Mouse (Mus musculus): ENCODE results near the gene Pdlim7. TPM values are rescaled to one million over a fixed set of nuclear protein-coding genes. Genes with fewer than 3 reads are reported as not detected.

Pdlim7 gene
- 427 and 428 TPM in 2 replicates for polyA plus RNA-seq (2016; fragmentation: Nextera tagmentation; extraction: Ambion mirVana)

DNA sequence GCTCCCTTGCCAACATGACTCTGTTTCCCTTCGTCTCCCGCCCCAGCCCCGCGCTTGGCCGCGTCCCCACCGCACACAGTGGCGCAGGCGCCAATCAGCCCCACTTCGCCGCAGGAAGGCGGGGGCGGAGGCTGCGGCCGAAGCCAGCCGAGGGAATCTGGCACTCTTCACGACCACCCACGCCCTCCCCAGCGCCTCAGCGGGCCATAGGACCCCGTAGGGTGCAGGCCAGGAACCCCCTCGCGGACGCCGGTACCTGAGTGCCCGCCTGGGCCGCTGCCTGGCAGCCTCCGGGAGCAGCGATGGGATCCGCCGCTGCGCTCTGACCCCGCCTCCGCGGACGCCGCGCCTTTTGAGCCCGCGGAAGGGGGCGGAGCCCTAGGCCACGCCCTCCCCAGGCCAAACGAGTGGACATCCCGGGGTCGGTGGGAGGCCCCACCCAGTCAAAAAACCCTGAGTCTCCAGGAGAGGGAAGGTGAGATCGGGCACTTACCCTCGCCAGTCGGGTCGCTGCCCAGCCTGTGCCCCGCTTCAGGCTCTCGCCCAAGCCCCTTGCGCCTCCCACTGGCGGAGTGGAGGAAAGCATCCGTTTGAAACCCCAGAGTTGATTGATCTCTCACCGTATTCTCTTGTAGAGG, at the start of gene Pdlim7:
Gene Pdlim7, minus strand, starts transcription at position 566 of the 638 bp plus-strand sequence.
- Histone ChIP-seq H3K36me3 (peaks cover 22% of the 10 kb centered on the region), H3K4me1 (replicated peaks) (peaks cover 38% of the 10 kb centered on the region), H3K9ac (peak within 1 kb of the TSS; percentile 99), H3K27me3 (replicated peaks) (peaks cover 14% of the 10 kb centered on the region), H3K27ac (ENCODE audit: poor library complexity, severe bottlenecking) (peak within 1 kb of the TSS; percentile 98), H3K4me2 (peak within 1 kb of the TSS; percentile 86), H3K4me3 (peak within 1 kb of the TSS; percentile 91), H3K9me3 (replicated peaks) (no peaks in the 10 kb centered on the region)
- WGBS: under 1% methylated on average over 55 of the region's 55 CpGs
- peak; percentile 74 for ATAC-seq (ENCODE audit: insufficient number of reproducible peaks, low FRiP score)

DNA sequence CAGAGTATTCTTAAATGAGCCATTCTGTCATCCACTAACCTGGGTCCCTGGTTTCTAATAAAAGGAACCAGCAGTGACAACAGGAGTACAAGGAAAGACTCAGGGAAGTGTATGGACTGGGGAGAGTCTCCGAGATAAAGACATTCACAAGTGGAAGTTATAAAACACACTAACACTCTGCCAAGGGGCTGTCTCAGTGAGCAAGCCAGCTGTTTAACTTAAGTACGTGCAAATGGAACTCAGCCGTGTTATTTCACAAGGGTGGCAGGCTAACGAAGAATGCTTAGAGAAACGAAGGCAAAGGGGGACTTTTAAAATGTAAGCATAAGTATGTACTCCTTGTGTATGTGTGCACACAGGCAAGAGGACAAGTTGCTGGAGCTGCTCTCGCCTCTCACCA, 44.0 kb upstream of the Pdlim7 start:
- WGBS: 84% methylated on average over 6 of the region's 6 CpGs
- no peak overlapping the region for H3K27ac ChIP-seq (ENCODE audit: poor library complexity, severe bottlenecking)
- H3K9ac ChIP-seq: no peak overlapping the region
- no peak overlapping the region for H3K4me2 ChIP-seq
- ATAC-seq (ENCODE audit: insufficient number of reproducible peaks, low FRiP score): no peak
- no peaks in the 10 kb centered on the region for H3K27me3 ChIP-seq (replicated peaks)
- H3K4me3 ChIP-seq: no peak overlapping the region
- no peaks in the 10 kb centered on the region for H3K4me1 ChIP-seq (replicated peaks)
- no peaks in the 10 kb centered on the region for H3K9me3 ChIP-seq (replicated peaks)
- H3K36me3 ChIP-seq: peaks cover 33% of the 10 kb centered on the region

DNA sequence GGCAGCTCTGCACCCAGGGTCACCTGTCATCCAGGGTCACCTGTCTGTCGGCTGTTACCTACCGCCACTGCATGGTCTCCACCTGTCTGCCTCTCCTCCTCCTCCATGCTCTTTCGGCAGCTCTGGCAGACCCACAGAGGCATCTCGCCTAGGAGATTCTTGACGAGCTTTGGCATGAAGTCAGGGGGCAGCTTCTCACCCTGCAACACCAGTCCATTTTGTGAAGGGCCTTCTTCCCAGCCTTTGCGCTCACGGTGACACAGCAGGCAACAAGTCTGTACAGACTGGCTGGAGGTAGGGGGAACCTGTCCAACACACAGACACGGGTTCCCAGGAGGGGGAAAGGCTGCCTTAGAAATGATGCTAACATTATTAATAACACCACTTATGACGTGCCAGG, 42.4 kb upstream of the Pdlim7 start:
- Histone ChIP-seq H3K27ac (ENCODE audit: poor library complexity, severe bottlenecking) (no peak overlapping the region), H3K4me1 (replicated peaks) (no peaks in the 10 kb centered on the region)

GRCm38 (mm10) chr13:55549061-55549460, 35.6 kb upstream of the Pdlim7 start:
- H3K4me1 ChIP-seq (replicated peaks): no peaks in the 10 kb centered on the region
- ATAC-seq (ENCODE audit: insufficient number of reproducible peaks, low FRiP score): no peak
- no peak overlapping the region for H3K4me2 ChIP-seq
- H3K4me3 ChIP-seq: no peak overlapping the region
- no peaks in the 10 kb centered on the region for H3K27me3 ChIP-seq (replicated peaks)
- no peak overlapping the region for H3K27ac ChIP-seq (ENCODE audit: poor library complexity, severe bottlenecking)
- no peaks in the 10 kb centered on the region for H3K9me3 ChIP-seq (replicated peaks)
- no peak overlapping the region for H3K9ac ChIP-seq
- peaks cover 93% of the 10 kb centered on the region for H3K36me3 ChIP-seq
- WGBS: 81% methylated on average over 15 of the region's 15 CpGs

More for the DNA sequence above, 42.4 kb upstream of the Pdlim7 start:
- Histone ChIP-seq H3K4me2 (no peak overlapping the region), H3K9me3 (replicated peaks) (no peaks in the 10 kb centered on the region), H3K4me3 (no peak overlapping the region), H3K36me3 (peaks cover 44% of the 10 kb centered on the region), H3K9ac (no peak overlapping the region), H3K27me3 (replicated peaks) (no peaks in the 10 kb centered on the region)
- 90% methylated on average over 9 of the region's 9 CpGs for WGBS
- ATAC-seq (ENCODE audit: insufficient number of reproducible peaks, low FRiP score): no peak

GRCm38 (mm10) chr13:55548426-55548825, 35.0 kb upstream of the Pdlim7 start:
- H3K27me3 ChIP-seq (replicated peaks): no peaks in the 10 kb centered on the region
- no peaks in the 10 kb centered on the region for H3K4me1 ChIP-seq (replicated peaks)
- H3K4me3 ChIP-seq: no peak overlapping the region
- no peak overlapping the region for H3K27ac ChIP-seq (ENCODE audit: poor library complexity, severe bottlenecking)
- ATAC-seq (ENCODE audit: insufficient number of reproducible peaks, low FRiP score): no peak
- peaks cover 94% of the 10 kb centered on the region for H3K36me3 ChIP-seq
- no peak overlapping the region for H3K9ac ChIP-seq
- H3K4me2 ChIP-seq: no peak overlapping the region
- H3K9me3 ChIP-seq (replicated peaks): no peaks in the 10 kb centered on the region
- 83% methylated on average over 5 of the region's 5 CpGs for WGBS

DNA sequence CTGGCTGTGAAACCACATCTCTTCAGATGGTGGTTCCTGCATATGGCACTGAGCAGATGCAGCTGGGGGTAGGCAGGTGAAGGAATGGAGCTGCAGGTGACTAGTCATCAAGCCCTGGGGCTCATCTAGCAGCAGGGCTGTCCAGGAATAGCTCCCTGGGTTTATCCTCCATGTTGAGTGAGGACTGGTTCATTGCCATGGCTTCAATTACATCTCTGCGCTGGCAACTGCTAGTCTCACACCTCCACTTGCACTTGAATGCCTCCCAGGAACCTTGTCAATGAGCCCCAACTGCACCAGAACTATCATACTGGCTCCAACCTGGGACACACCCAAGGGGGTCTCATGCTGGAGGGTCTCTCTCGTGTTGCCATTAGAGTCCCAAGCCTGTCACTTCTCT, 34.4 kb upstream of the Pdlim7 start:
- Histone ChIP-seq H3K27ac (ENCODE audit: poor library complexity, severe bottlenecking) (no peak overlapping the region), H3K9ac (no peak overlapping the region), H3K4me1 (replicated peaks) (no peaks in the 10 kb centered on the region), H3K4me3 (no peak overlapping the region), H3K36me3 (peaks cover 95% of the 10 kb centered on the region), H3K27me3 (replicated peaks) (no peaks in the 10 kb centered on the region), H3K9me3 (replicated peaks) (no peaks in the 10 kb centered on the region), H3K4me2 (no peak overlapping the region)
- no peak for ATAC-seq (ENCODE audit: insufficient number of reproducible peaks, low FRiP score)
- 92% methylated on average over 2 of the region's 2 CpGs for WGBS

DNA sequence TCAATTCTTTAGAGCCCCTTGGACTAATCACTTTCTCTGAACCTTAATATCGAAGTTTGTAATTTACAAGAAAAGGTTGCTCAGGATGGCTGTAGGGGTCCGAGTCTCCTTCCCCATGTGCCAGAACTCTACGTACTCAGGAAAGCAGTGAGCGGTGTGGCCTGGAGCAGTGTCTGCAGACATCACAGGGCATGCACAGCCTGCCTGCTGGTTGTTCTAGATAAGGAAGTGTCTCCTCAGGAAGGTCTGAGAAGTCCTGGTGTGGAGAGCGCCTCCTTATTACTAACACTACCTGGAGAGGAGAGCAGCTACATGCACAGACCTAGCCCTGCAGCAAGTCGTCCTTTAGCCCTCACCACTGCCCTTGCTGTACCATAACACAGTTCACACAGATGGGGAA, 31.3 kb upstream of the Pdlim7 start:
- no peaks in the 10 kb centered on the region for H3K27me3 ChIP-seq (replicated peaks)
- H3K4me2 ChIP-seq: no peak overlapping the region
- H3K36me3 ChIP-seq: peaks cover 100% of the 10 kb centered on the region
- no peak overlapping the region for H3K9ac ChIP-seq
- no peaks in the 10 kb centered on the region for H3K9me3 ChIP-seq (replicated peaks)
- WGBS: 78% methylated on average over 6 of the region's 6 CpGs
- no peak overlapping the region for H3K4me3 ChIP-seq
- H3K27ac ChIP-seq (ENCODE audit: poor library complexity, severe bottlenecking): no peak overlapping the region
- H3K4me1 ChIP-seq (replicated peaks): no peaks in the 10 kb centered on the region
- ATAC-seq (ENCODE audit: insufficient number of reproducible peaks, low FRiP score): no peak

- H3K36me3 ChIP-seq: peaks cover 100% of the 10 kb centered on the region
- no peaks in the 10 kb centered on the region for H3K4me1 ChIP-seq (replicated peaks)
- no peak overlapping the region for H3K4me3 ChIP-seq
- no peaks in the 10 kb centered on the region for H3K27me3 ChIP-seq (replicated peaks)
- 84% methylated on average over 8 of the region's 8 CpGs for WGBS
- H3K9me3 ChIP-seq (replicated peaks): no peaks in the 10 kb centered on the region
- no peak overlapping the region for H3K4me2 ChIP-seq
- no peak overlapping the region for H3K9ac ChIP-seq
- ATAC-seq (ENCODE audit: insufficient number of reproducible peaks, low FRiP score): no peak
- no peak overlapping the region for H3K27ac ChIP-seq (ENCODE audit: poor library complexity, severe bottlenecking)
Measured at GRCm38 (mm10) chr13:55543447-55543846, 30.0 kb upstream of the Pdlim7 start.

DNA sequence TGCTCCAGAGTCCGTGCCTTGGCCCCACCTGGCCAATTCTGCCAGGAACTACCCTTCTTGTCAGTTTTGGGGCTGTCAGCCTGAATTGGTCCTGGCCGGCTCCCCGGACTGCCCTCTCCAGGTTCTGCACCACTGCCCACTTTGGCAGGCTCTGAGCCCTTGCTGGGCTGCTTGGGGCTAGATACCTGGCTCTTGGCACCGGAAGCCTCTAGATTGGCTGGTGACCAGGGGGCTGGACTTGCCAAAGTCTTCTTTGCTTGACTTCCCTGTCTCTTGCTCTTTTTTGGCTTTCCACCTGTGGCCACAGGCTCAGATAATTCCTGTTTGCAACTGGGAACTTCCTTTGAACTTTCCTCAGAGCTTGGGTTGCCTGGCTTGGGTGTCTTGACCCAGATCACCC, 29.4 kb upstream of the Pdlim7 start:
- no peaks in the 10 kb centered on the region for H3K27me3 ChIP-seq (replicated peaks)
- H3K36me3 ChIP-seq: peaks cover 99% of the 10 kb centered on the region
- H3K9me3 ChIP-seq (replicated peaks): no peaks in the 10 kb centered on the region
- ATAC-seq (ENCODE audit: insufficient number of reproducible peaks, low FRiP score): no peak
- H3K4me2 ChIP-seq: no peak overlapping the region
- no peaks in the 10 kb centered on the region for H3K4me1 ChIP-seq (replicated peaks)
- WGBS: 94% methylated on average over 4 of the region's 4 CpGs
- H3K4me3 ChIP-seq: no peak overlapping the region
- H3K27ac ChIP-seq (ENCODE audit: poor library complexity, severe bottlenecking): no peak overlapping the region
- H3K9ac ChIP-seq: no peak overlapping the region

- no peaks in the 10 kb centered on the region for H3K9me3 ChIP-seq (replicated peaks)
- peaks cover 4% of the 10 kb centered on the region; the same call in 1 of the 2 replicates for H3K4me1 ChIP-seq (replicated peaks)
- no peak overlapping the region for H3K9ac ChIP-seq
- no peak overlapping the region for H3K4me3 ChIP-seq
- H3K4me2 ChIP-seq: no peak overlapping the region
- WGBS: 82% methylated on average over 2 of the region's 2 CpGs
- H3K27me3 ChIP-seq (replicated peaks): no peaks in the 10 kb centered on the region
- peaks cover 82% of the 10 kb centered on the region for H3K36me3 ChIP-seq
- no peak for ATAC-seq (ENCODE audit: insufficient number of reproducible peaks, low FRiP score)
- H3K27ac ChIP-seq (ENCODE audit: poor library complexity, severe bottlenecking): no peak overlapping the region
Measured at GRCm38 (mm10) chr13:55540933-55541332, 27.5 kb upstream of the Pdlim7 start.

GRCm38 (mm10) chr13:55536194-55537175, 23.0 kb upstream of the Pdlim7 start, which contains the start of gene Ddx41:
Gene Ddx41, minus strand, starts transcription at chr13:55536658.
- Histone ChIP-seq H3K4me3 (peak within 1 kb of the TSS; percentile 95), H3K4me1 (replicated peaks) (peaks cover 12% of the 10 kb centered on the region), H3K27me3 (replicated peaks) (no peaks in the 10 kb centered on the region), H3K27ac (ENCODE audit: poor library complexity, severe bottlenecking) (peak within 1 kb of the TSS; percentile 53), H3K4me2 (peak within 1 kb of the TSS; percentile 90), H3K36me3 (peaks cover 72% of the 10 kb centered on the region), H3K9me3 (replicated peaks) (no peaks in the 10 kb centered on the region), H3K9ac (peak within 1 kb of the TSS; percentile 81)
- ATAC-seq (ENCODE audit: insufficient number of reproducible peaks, low FRiP score): peak; percentile 96
- WGBS: under 1% methylated on average over 70 of the region's 70 CpGs

Measured in heart, embryonic 12.5 days (tissue).